Mouse (Mus musculus) cerebellum, postnatal 36 days (tissue): ENCODE results near the gene Zfyve1.

Experiments used
- DNase-seq, 2 experiments: peaks; one replicate each; pipeline ENCODE4 v3.0.0; 2021 to 2022; ENCODE audit warnings: mixed read lengths in 2 of 2

The Zfyve1 gene

GRCm38 (mm10) chr12:83578896-83579569 lies 18.0 kb downstream of the Zfyve1 start:
- DNase-seq, result no peak

- no peak for DNase-seq
Observed at GRCm38 (mm10) chr12:83578356-83578755, 18.7 kb downstream of the Zfyve1 start.

- DNase-seq, result no peak
Observed at GRCm38 (mm10) chr12:83577445-83577844, 19.6 kb downstream of the Zfyve1 start.

GRCm38 (mm10) chr12:83572717-83573116 lies 24.3 kb downstream of the Zfyve1 start:
- no peak for DNase-seq

GRCm38 (mm10) chr12:83569866-83570265 lies 27.2 kb downstream of the Zfyve1 start:
- no peak for DNase-seq

- no peak for DNase-seq
Observed at GRCm38 (mm10) chr12:83562589-83562988, 34.4 kb downstream of the Zfyve1 start.

- no peak for DNase-seq
Observed at GRCm38 (mm10) chr12:83560189-83560588, 36.8 kb downstream of the Zfyve1 start.

- DNase-seq, result peak; percentile 48 to 49
Observed at GRCm38 (mm10) chr12:83558496-83558895, 38.5 kb downstream of the Zfyve1 start.

- DNase-seq, result no peak
Observed at GRCm38 (mm10) chr12:83555605-83556004, 41.4 kb downstream of the Zfyve1 start.

- no peak for DNase-seq
Observed at GRCm38 (mm10) chr12:83553816-83554215, 43.2 kb downstream of the Zfyve1 start.

GRCm38 (mm10) chr12:83551305-83551704 lies 45.7 kb downstream of the Zfyve1 start:
- no peak for DNase-seq

GRCm38 (mm10) chr12:83544791-83545190 lies 52.2 kb downstream of the Zfyve1 start:
- no peak for DNase-seq

GRCm38 (mm10) chr12:83543997-83544396 lies 53.0 kb downstream of the Zfyve1 start:
- DNase-seq, result no peak

GRCm38 (mm10) chr12:83536039-83536438 lies 61.0 kb downstream of the Zfyve1 start:
- DNase-seq, result no peak

- no peak for DNase-seq
Observed at GRCm38 (mm10) chr12:83535428-83535827, 61.6 kb downstream of the Zfyve1 start.

GRCm38 (mm10) chr12:83534190-83534589 lies 62.8 kb downstream of the Zfyve1 start:
- DNase-seq, result no peak

GRCm38 (mm10) chr12:83532966-83533365 lies 64.1 kb downstream of the Zfyve1 start:
- DNase-seq, result no peak

GRCm38 (mm10) chr12:83531992-83532391 lies 65.0 kb downstream of the Zfyve1 start:
- no peak for DNase-seq

GRCm38 (mm10) chr12:83528665-83529064 lies 68.4 kb downstream of the Zfyve1 start:
- DNase-seq, result no peak

GRCm38 (mm10) chr12:83527816-83528215 lies 69.2 kb downstream of the Zfyve1 start:
- no peak for DNase-seq

- DNase-seq, result no peak
Observed at GRCm38 (mm10) chr12:83525822-83526544, 71.0 kb downstream of the Zfyve1 start.

GRCm38 (mm10) chr12:83524329-83524728 lies 72.7 kb downstream of the Zfyve1 start:
- DNase-seq, result peak; percentile 45 to 51

GRCm38 (mm10) chr12:83523892-83524291 lies 73.1 kb downstream of the Zfyve1 start:
- DNase-seq, result no peak

GRCm38 (mm10) chr12:83523056-83523455 lies 74.0 kb downstream of the Zfyve1 start:
- DNase-seq, result no peak
